Mouse (Mus musculus): ENCODE measurements around the gene Vwce.

- TF ChIP-seq GATA1 (IDR thresholded peaks at IDR 0.05; ENCODE audit: borderline replicate concordance, low read length) (no peak), FLI1 (IDR thresholded peaks at IDR 0.05; ENCODE audit: low read length) (no peak)
Measured at GRCm38 (mm10) chr19:10691660-10692059, 57.6 kb downstream of the Vwce start.
